Mouse (Mus musculus): ENCODE measurements around the gene Abat. TPM values are rescaled to one million over a fixed set of nuclear protein-coding genes. Genes with fewer than 3 reads are reported as not detected.

Gene Abat
- polyA plus RNA-seq, 1 experiment from 2014 or later, result 39.5 TPM

DNA sequence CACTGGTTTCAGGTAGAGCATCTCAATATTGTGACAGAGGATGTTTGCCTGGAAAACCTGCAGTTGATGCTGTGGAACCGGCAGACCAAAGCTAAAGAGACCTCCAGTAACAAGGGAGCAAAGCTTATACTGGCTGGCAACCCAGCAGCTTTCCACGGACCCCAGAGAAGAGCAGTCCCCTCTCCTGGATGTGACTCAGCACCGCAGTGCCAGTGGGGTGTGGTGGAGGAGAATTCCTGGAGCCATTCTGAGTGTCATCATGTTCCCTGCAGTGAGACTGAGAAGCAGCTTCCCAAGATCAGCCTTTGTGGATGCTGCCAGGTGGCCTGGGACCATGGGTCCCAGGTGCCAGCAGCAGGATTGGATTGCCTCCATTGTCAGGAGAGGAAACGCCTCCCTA, 99.8 kb downstream of the Abat start:
- Histone ChIP-seq H3K4me3 (no peak overlapping the region), H3K9ac (replicated peaks) (no peak overlapping the region), H3K9me3 (no peaks in the 10 kb centered on the region), H3K4me1 (no peaks in the 10 kb centered on the region), H3K27ac (replicated peaks) (no peak overlapping the region), H3K4me2 (replicated peaks) (no peak overlapping the region), H3K36me3 (peaks cover 12% of the 10 kb centered on the region; the same call in 1 of the 2 replicates), H3K27me3 (no peaks in the 10 kb centered on the region)
- no peak for ATAC-seq (ENCODE audit: low FRiP score, low read depth)
- WGBS, result 80% methylated on average over 4 of the region's 4 CpGs

DNA sequence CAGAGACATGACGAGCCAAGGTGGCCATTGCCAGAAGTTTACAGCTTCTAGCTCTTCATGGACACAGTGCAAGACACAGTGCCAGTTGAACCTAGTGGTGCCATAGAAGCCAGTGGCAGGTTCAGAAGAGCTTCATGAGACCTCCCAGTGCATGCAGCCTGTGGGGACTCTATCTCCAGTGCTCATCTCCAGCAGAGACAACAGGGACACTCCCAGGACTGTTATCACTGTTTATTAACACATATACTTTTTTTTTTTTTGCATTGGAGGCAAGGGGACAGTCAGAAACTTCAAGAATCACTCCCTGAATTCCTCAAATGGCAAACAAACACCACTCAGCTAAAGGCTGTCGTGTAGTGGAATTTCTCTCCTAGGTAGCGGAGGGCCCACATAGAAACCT, 100.2 kb downstream of the Abat start:
- Histone ChIP-seq H3K4me3 (no peak overlapping the region), H3K9me3 (no peaks in the 10 kb centered on the region), H3K4me1 (no peaks in the 10 kb centered on the region), H3K4me2 (replicated peaks) (no peak overlapping the region), H3K27me3 (no peaks in the 10 kb centered on the region), H3K9ac (replicated peaks) (no peak overlapping the region), H3K27ac (replicated peaks) (no peak overlapping the region), H3K36me3 (peaks cover 12% of the 10 kb centered on the region; the same call in 1 of the 2 replicates)
- ATAC-seq (ENCODE audit: low FRiP score, low read depth), result no peak
- WGBS, result 84% methylated on average over 3 of the region's 3 CpGs

DNA sequence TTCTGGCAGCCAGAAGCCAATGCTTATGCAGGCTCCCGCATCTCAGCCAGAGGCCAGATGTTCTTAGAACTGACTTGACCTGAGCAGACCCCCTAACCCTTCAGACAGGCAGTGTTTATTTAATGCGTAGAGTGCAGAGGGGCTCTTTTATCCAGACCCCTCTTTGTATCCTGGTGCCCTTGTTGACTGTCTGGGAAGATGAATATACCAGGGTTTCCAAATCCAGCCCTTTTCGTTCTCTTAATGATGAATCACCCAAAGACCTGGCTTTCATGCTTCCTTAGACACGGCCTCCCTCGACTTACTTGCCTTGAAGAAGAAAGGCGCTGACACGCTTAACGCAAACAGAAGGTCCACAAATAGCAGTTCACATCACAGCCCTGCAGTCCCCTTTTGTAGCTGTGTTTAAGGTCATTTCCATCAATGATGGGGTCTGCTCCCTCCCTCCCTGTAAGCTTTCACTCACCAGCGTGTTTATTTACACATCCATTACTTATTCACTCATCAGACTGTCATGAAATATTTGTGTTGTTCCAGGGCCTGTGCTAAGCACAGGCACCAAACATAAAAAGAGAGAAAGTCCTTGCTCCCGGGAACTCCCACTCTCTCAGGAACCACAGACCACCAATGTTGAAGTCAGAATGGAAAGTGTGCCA, 106.6 kb downstream of the Abat start:
- WGBS, result 26% methylated on average over 10 of the region's 10 CpGs
- Histone ChIP-seq H3K27me3 (peaks cover 6% of the 10 kb centered on the region; the same call in 1 of the 2 replicates), H3K4me1 (peaks cover 9% of the 10 kb centered on the region; the same call in 1 of the 2 replicates), H3K4me2 (replicated peaks) (no peak overlapping the region), H3K9me3 (peaks cover 4% of the 10 kb centered on the region; the same call in 1 of the 2 replicates), H3K27ac (replicated peaks) (no peak overlapping the region), H3K9ac (replicated peaks) (no peak overlapping the region), H3K4me3 (no peak overlapping the region), H3K36me3 (0 out of 2 replicates have a peak, but pooled peaks cover 9% of the 10 kb centered on the region)
- no peak for ATAC-seq (ENCODE audit: low FRiP score, low read depth)

DNA sequence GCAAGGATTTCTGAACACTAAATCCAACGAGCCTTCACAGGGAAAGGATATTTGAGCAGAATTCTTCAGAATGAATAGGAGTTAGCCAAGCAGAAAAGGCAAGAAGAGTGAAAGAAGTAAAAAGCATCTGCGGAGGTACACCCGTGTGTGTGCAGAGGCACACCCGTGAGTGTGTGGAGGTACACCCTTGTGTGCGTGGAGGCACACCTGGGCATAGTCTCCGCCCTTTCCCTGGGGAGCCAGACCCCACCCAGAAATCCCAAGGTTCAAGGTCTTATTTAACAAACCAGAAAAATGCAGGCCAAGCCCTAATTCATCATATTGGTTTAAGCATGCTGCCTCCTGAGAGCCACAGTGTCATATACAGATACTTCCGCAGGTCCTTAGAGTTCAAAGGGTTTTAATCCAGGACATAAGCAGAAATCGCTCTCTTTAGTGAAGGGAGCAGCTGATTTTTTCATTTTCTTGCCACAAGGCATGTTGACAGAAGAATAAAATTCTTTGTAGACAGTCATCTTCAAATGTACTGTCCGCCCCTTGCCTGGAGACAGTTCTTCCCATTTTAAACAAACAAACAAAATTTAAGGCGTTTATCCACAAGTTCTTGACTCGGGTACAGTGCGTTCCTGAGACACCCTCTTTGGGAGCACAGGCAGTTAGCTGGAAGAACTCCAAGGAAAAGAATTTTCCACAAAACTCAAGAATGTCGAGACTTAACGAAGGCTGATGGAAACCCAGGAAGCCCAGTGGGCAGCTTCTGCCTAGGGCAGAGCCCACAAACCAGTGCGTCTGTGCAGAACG, 107.3 kb downstream of the Abat start:
- ATAC-seq (ENCODE audit: low FRiP score, low read depth), result no peak
- no peak overlapping the region for H3K27ac ChIP-seq (replicated peaks)
- peaks cover 4% of the 10 kb centered on the region; the same call in 1 of the 2 replicates for H3K9me3 ChIP-seq
- H3K4me1 ChIP-seq, result peaks cover 9% of the 10 kb centered on the region; the same call in 1 of the 2 replicates
- H3K4me2 ChIP-seq (replicated peaks), result no peak overlapping the region
- 76% methylated on average over 16 of the region's 16 CpGs for WGBS
- no peak overlapping the region for H3K9ac ChIP-seq (replicated peaks)
- H3K36me3 ChIP-seq, result 0 out of 2 replicates have a peak, but pooled peaks cover 6% of the 10 kb centered on the region
- H3K4me3 ChIP-seq, result no peak overlapping the region
- peaks cover 6% of the 10 kb centered on the region; the same call in 1 of the 2 replicates for H3K27me3 ChIP-seq

DNA sequence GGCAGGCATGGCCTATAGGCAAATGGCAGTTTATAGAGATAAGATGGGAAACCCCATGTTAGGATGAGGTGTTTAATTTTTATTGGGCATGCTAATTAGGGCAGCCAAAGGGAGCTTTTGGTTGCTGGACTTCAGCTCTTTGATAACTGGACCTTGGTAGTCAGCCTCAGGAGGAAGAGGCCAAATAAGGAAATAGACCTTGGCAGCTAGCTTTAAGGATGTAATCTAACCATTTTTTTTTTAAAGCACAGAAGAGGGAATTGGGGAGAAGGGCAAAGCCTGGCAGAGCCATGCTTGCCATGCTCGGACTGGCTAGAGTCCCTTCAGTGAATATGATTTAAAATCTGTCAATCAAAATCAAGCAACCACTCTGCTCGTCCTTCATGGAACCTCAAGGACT, 117.2 kb downstream of the Abat start:
- H3K4me1 ChIP-seq, result 0 out of 2 replicates have a peak, but pooled peaks cover under 1% of the 10 kb centered on the region
- no peaks in the 10 kb centered on the region for H3K9me3 ChIP-seq
- H3K4me3 ChIP-seq, result no peak overlapping the region
- ATAC-seq (ENCODE audit: low FRiP score, low read depth), result no peak
- H3K9ac ChIP-seq (replicated peaks), result no peak overlapping the region
- no peak overlapping the region for H3K4me2 ChIP-seq (replicated peaks)
- no peaks in the 10 kb centered on the region for H3K27me3 ChIP-seq
- H3K27ac ChIP-seq (replicated peaks), result no peak overlapping the region
- peaks cover 15% of the 10 kb centered on the region for H3K36me3 ChIP-seq
- 78% methylated on average over 2 of the region's 2 CpGs for WGBS

DNA sequence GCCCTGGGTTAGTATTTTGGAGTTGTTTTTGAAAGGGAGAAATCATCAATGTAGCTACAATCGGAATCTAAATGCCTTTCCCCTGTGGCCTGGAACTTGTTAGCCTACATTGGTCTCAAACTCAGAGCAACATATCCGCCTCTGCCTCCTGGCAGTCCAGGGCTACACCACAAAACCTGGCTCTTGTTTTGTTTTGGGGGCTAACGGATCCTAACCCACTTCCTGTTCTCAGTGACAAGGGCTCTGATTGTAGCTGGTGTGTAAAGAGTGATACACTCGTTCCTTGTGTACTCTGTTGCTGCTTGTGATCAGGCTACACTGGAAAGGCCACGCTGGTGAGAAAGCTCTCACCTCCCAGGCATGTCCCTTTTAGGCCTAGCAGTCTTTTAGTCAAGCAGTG, 118.2 kb downstream of the Abat start:
- H3K4me3 ChIP-seq, result no peak overlapping the region
- 92% methylated on average over 5 of the region's 5 CpGs for WGBS
- H3K9ac ChIP-seq (replicated peaks), result no peak overlapping the region
- H3K27ac ChIP-seq (replicated peaks), result no peak overlapping the region
- no peak for ATAC-seq (ENCODE audit: low FRiP score, low read depth)
- peaks cover 11% of the 10 kb centered on the region for H3K4me1 ChIP-seq
- no peaks in the 10 kb centered on the region for H3K9me3 ChIP-seq
- no peak overlapping the region for H3K4me2 ChIP-seq (replicated peaks)
- H3K27me3 ChIP-seq, result no peaks in the 10 kb centered on the region
- H3K36me3 ChIP-seq, result peaks cover 21% of the 10 kb centered on the region

DNA sequence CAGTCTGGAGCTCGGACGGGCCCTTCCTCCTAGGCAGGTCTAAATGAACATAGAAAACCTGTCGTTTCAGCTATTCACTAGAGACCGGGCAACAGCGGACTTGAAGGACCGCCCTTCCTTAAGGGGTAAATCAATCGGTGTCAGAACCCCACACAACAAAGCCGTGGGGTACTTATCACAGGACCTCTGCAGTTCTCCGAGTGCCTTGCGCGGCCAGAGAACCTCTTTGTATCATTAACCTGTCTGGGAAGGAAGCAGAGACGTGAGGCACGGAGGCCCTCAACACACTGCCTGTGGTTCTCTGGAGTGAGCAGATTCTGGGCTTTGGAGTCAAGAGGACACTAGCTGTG, 123.6 kb downstream of the Abat start:
- Histone ChIP-seq H3K36me3 (peaks cover 26% of the 10 kb centered on the region), H3K9ac (replicated peaks) (peak overlapping the region; percentile 86), H3K9me3 (no peaks in the 10 kb centered on the region), H3K4me3 (peak overlapping the region; percentile 62), H3K27me3 (no peaks in the 10 kb centered on the region), H3K27ac (replicated peaks) (peak overlapping the region; percentile 81), H3K4me2 (replicated peaks) (peak overlapping the region; percentile 77), H3K4me1 (peaks cover 22% of the 10 kb centered on the region)
- no peak; the same call in none of the 2 replicates for ATAC-seq (ENCODE audit: low FRiP score, low read depth)
- WGBS, result under 1% methylated on average over 13 of the region's 13 CpGs

DNA sequence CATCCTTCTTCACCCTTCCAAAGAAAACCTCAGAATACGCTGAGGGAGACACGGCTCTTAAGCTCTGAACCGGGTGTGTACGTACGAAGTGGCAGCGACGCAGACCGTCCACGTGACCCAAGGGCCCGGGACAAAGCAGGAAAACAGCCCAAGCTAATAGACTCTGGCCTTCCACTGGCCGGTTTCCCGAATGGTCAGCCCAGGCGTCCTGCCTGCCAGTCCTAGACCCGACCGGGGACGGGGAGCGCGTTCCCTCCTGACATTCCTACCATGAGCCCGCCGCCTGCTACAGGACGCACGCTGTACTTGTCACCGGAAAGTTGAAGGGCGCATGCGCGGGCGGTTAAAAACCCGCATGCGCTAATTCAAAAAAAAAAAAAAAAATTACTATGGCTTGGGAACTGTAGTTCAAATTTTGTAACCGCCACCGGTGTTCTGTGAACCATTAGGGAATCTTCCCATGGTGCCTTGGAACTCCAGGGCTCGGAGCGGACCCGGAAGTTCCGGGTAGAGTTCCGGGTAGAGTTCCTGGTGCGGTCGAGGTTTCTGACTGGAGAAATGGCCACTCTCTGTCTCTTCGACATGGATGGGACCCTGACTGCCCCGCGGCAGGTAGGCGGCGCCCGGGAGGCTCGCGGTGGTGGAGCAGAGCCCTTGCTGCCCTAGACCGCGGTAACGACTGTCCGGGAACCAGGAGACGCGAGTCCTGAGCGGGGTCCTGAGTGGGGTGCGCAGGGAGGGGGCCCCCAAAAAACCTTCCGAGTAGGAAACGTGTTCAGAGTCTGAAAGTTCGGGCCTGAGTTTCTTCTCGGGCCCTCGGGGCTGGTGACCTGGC, 124.2 kb downstream of the Abat start, which contains the start of the genes Pmm2 and Tmem186:
Pmm2 (plus strand) TSS at position 458 of the 835 bp plus-strand sequence.
Tmem186 (minus strand) TSS at position 496 of the 835 bp plus-strand sequence.
- Histone ChIP-seq H3K27me3 (no peaks in the 10 kb centered on the region), H3K27ac (replicated peaks) (peak within 1 kb of the TSS; percentile 81), H3K9me3 (no peaks in the 10 kb centered on the region), H3K4me1 (peaks cover 22% of the 10 kb centered on the region), H3K36me3 (peaks cover 22% of the 10 kb centered on the region), H3K4me2 (replicated peaks) (peak within 1 kb of the TSS; percentile 77), H3K4me3 (peak within 1 kb of the TSS; percentile 62), H3K9ac (replicated peaks) (peak within 1 kb of the TSS; percentile 86)
- WGBS, result under 1% methylated on average over 59 of the region's 59 CpGs
- peak; percentile 92 for ATAC-seq (ENCODE audit: low FRiP score, low read depth)

DNA sequence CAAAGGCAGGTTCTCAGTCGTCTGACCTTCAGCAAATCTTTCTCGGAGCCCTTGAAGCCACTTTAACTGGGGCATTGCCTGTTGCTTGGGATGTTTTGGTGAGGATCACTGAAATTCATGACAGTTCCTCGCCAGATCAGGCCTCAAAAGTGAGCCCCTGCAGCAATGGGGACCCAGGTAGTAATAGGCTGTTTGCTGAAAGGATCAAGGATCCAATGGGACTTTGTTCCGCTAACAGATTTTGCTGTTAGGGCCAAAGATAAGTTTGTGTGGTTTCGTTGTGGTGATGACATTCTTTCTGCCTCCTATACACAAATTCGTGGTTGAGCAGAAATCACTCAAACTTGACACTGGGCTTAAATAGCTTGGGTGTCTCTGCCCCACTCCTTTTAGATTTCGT, 124.9 kb downstream of the Abat start:
- Histone ChIP-seq H3K4me1 (peaks cover 22% of the 10 kb centered on the region), H3K27me3 (no peaks in the 10 kb centered on the region), H3K9me3 (no peaks in the 10 kb centered on the region), H3K27ac (replicated peaks) (peak overlapping the region; percentile 81; the same call in 1 of the 2 replicates), H3K4me2 (replicated peaks) (peak overlapping the region; percentile 77), H3K36me3 (peaks cover 29% of the 10 kb centered on the region), H3K9ac (replicated peaks) (peak overlapping the region; percentile 86), H3K4me3 (peak overlapping the region; percentile 62)
- no peak for ATAC-seq (ENCODE audit: low FRiP score, low read depth)
- WGBS, result 45% methylated on average over 7 of the region's 7 CpGs

DNA sequence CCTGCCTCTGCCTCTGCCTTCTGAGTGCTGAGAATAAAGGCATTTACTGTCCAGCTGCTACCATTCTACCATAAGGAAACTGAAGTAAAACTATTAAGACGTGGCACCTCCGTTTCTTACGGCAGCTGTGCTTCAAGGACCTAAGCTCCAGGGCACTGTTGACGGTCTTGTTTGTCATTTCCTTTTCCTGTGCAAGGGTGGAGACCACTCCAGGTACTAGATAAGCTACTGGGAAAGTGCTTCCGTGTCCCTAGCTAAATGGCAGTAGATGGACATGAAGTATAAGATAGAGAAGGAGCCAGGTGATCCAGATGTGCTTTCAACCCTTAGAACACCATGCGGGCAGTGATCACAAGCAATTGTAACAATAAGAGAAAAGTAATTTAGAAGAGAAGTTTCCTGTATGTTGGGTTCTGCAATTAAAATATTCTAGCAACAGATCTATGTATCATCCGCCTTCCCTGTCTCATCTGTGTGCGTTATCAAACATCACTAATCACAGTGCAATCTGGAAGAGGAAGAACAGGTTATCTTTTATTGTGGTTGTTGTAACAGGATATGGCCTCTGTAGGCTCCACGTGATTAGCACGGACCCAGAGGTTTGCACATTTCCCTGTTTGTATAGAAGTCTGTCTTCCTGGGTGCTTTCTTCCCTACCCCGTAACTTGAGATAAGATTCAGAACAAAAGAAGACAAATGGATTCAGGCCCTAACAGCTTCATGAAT, 126.4 kb downstream of the Abat start:
- no peak overlapping the region for H3K4me3 ChIP-seq
- 93% methylated on average over 11 of the region's 11 CpGs for WGBS
- H3K4me1 ChIP-seq, result peaks cover 22% of the 10 kb centered on the region
- no peaks in the 10 kb centered on the region for H3K9me3 ChIP-seq
- no peak overlapping the region for H3K9ac ChIP-seq (replicated peaks)
- H3K27ac ChIP-seq (replicated peaks), result no peak overlapping the region
- H3K4me2 ChIP-seq (replicated peaks), result no peak overlapping the region
- no peak for ATAC-seq (ENCODE audit: low FRiP score, low read depth)
- no peaks in the 10 kb centered on the region for H3K27me3 ChIP-seq
- peaks cover 41% of the 10 kb centered on the region for H3K36me3 ChIP-seq

DNA sequence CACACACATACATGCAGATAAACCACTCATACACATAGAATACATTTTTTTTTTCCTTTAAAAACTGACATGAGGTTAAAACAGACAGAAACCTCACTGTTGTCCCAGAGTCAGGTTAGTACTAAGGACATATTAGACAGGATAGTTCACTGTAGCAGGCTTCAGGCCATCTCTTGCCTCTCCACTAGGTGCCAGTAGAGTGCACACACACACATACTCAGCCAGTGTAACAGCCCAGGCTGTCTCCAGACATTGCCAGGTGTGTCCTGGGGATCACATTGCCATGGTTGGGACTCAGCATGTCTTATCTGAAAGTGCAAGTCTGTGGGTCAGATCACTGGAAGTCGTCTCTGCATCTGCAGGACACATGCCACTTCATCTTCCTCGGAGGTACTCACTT, 130.6 kb downstream of the Abat start:
- Histone ChIP-seq H3K9me3 (no peaks in the 10 kb centered on the region), H3K9ac (replicated peaks) (no peak overlapping the region), H3K27ac (replicated peaks) (no peak overlapping the region), H3K27me3 (no peaks in the 10 kb centered on the region), H3K4me1 (peaks cover under 1% of the 10 kb centered on the region; the same call in 1 of the 2 replicates), H3K36me3 (peaks cover 67% of the 10 kb centered on the region), H3K4me2 (replicated peaks) (no peak overlapping the region), H3K4me3 (no peak overlapping the region)
- peak; percentile 65; the same call in 1 of the 2 replicates for ATAC-seq (ENCODE audit: low FRiP score, low read depth)
- whole genome bisulfite sequencing, result 75% methylated on average over 2 of the region's 2 CpGs

All from midbrain, embryonic 12.5 days (tissue).